In genomic region chr12:5120249-5120648, GRCm38 (mm10) we compare ENCODE assay signal across 8 mouse cellular contexts.
A peak's percentile ranks its signal among the peaks of the same experiment; 100 is the strongest.
DNase-seq lines count a peak whose midpoint lies in the region; ATAC-seq and TF ChIP-seq lines count a peak whose summit lies in the region.

No protein-coding gene starts in this region.

- no peaks in the 10 kb centered on the region for H3K4me1 ChIP-seq in lung, postnatal 0 days (ENCODE audit: insufficient read depth, low read depth, low read length)
- H3K4me1 ChIP-seq in limb, embryonic 15.5 days = peaks cover 11% of the 10 kb centered on the region
- H3K4me1 ChIP-seq in stomach, embryonic 16.5 days (ENCODE audit: control insufficient read depth, insufficient read depth, low read length) = peaks cover 9% of the 10 kb centered on the region; the same call in 1 of the 2 replicates

- no peak overlapping the region for H3K27ac ChIP-seq in lung, postnatal 0 days (ENCODE audit: low read length)
- peak overlapping the region; percentile 30; the same call in 1 of the 2 replicates for H3K27ac ChIP-seq in limb, embryonic 15.5 days
- H3K27ac ChIP-seq in stomach, embryonic 16.5 days (ENCODE audit: low read length) = no peak overlapping the region

- H3K4me2 ChIP-seq in lung, postnatal 0 days (replicated peaks; ENCODE audit: low read depth, low read length) = peak overlapping the region; percentile 42
- peak overlapping the region; percentile 42 for H3K4me2 ChIP-seq in limb, embryonic 15.5 days
- H3K4me2 ChIP-seq in stomach, embryonic 16.5 days (ENCODE audit: low read depth, low read length) = peak overlapping the region; percentile 41

- no peaks in the 10 kb centered on the region for H3K9me3 ChIP-seq in lung, postnatal 0 days (ENCODE audit: low read length)
- H3K9me3 ChIP-seq in limb, embryonic 15.5 days = no peaks in the 10 kb centered on the region
- H3K9me3 ChIP-seq in stomach, embryonic 16.5 days (replicated peaks; ENCODE audit: control insufficient read depth, low read length) = no peaks in the 10 kb centered on the region

- no peak for TF ChIP-seq EP300 in lung, postnatal 0 days (IDR thresholded peaks at IDR 0.05)

- no peak for ATAC-seq in lung, postnatal 0 days
- ATAC-seq in limb, embryonic 15.5 days (ENCODE audit: insufficient number of reproducible peaks, low FRiP score, low TSS enrichment, low read depth) = no peak
- ATAC-seq in stomach, embryonic 16.5 days (ENCODE audit: insufficient read depth, low FRiP score) = no peak; the same call in 1 of the 2 replicates

- H3K36me3 ChIP-seq in lung, postnatal 0 days (ENCODE audit: insufficient read depth, low read length) = no peaks in the 10 kb centered on the region
- no peaks in the 10 kb centered on the region for H3K36me3 ChIP-seq in limb, embryonic 15.5 days
- no peaks in the 10 kb centered on the region for H3K36me3 ChIP-seq in stomach, embryonic 16.5 days (ENCODE audit: control insufficient read depth, insufficient read depth, low read length)

- no peaks in the 10 kb centered on the region for H3K27me3 ChIP-seq in lung, postnatal 0 days (replicated peaks; ENCODE audit: insufficient read depth, low read length)
- H3K27me3 ChIP-seq in limb, embryonic 15.5 days = no peaks in the 10 kb centered on the region
- no peaks in the 10 kb centered on the region for H3K27me3 ChIP-seq in stomach, embryonic 16.5 days (ENCODE audit: control insufficient read depth, insufficient read depth, low read length)

- 47% methylated on average over 6 of the region's 6 CpGs for WGBS in lung, postnatal 0 days
- WGBS in limb, embryonic 15.5 days = 44% methylated on average over 6 of the region's 6 CpGs
- 46% methylated on average over 6 of the region's 6 CpGs for WGBS in stomach, embryonic 16.5 days

- peak; percentile 63 for DNase-seq in cerebellum, adult 9-11 months
- no peak for DNase-seq in cerebellum, postnatal 36 days
- DNase-seq in lung, postnatal 0 days (ENCODE audit: low spot score) = no peak
- no peak for DNase-seq in lung, postnatal 25 days (ENCODE audit: low spot score)
- DNase-seq in ovary, postnatal 10 days (ENCODE audit: low spot score) = no peak
- DNase-seq in adrenal gland, postnatal 25 days = no peak

- no peak overlapping the region for H3K9ac ChIP-seq in lung, postnatal 0 days (replicated peaks; ENCODE audit: low read depth)
- H3K9ac ChIP-seq in limb, embryonic 15.5 days = no peak overlapping the region
- no peak overlapping the region for H3K9ac ChIP-seq in stomach, embryonic 16.5 days (ENCODE audit: low read length)

- no peak overlapping the region for H3K4me3 ChIP-seq in lung, postnatal 0 days (ENCODE audit: low read depth, low read length)
- no peak overlapping the region for H3K4me3 ChIP-seq in limb, embryonic 15.5 days
- peak overlapping the region; percentile 20; the same call in 1 of the 2 replicates for H3K4me3 ChIP-seq in stomach, embryonic 16.5 days (replicated peaks; ENCODE audit: low read length)

- TF ChIP-seq CTCF in lung, postnatal 0 days (IDR thresholded peaks at IDR 0.05) = no peak
